8 mouse cellular contexts compared by ENCODE assay signal in genomic region chrX:7574885-7575231, GRCm38 (mm10). TPM values are rescaled to one million over a fixed set of nuclear protein-coding genes. Genes with fewer than 3 reads are reported as not detected.
A peak's percentile ranks its signal among the peaks of the same experiment; 100 is the strongest.
DNase-seq lines count a peak whose midpoint lies in the region; ATAC-seq and TF ChIP-seq lines count a peak whose summit lies in the region.

No protein-coding gene starts in this region.

- TF ChIP-seq POLR2A in small intestine, adult 2 months (IDR thresholded peaks at IDR 0.05; ENCODE audit: low read depth, low read length), result no peak

- no peaks in the 10 kb centered on the region for H3K27me3 ChIP-seq in lung, postnatal 0 days (replicated peaks; ENCODE audit: insufficient read depth, low read length)
- H3K27me3 ChIP-seq in limb, embryonic 13.5 days, result no peaks in the 10 kb centered on the region
- H3K27me3 ChIP-seq in small intestine, adult 2 months (ENCODE audit: control insufficient read depth, insufficient read depth, low read length), result no peaks in the 10 kb centered on the region

- ATAC-seq in cerebellum, adult (ENCODE audit: insufficient number of reproducible peaks, low FRiP score, low TSS enrichment), result 0 out of 2 replicates have a peak, but pooled peaks have one; percentile 2
- no peak for ATAC-seq in lung, postnatal 0 days
- ATAC-seq in limb, embryonic 13.5 days (ENCODE audit: low FRiP score, low read depth), result no peak

- H3K27ac ChIP-seq in lung, postnatal 0 days (ENCODE audit: low read length), result no peak overlapping the region
- H3K27ac ChIP-seq in limb, embryonic 13.5 days, result no peak overlapping the region; the same call in 1 of the 2 replicates
- no peak overlapping the region for H3K27ac ChIP-seq in small intestine, adult 2 months (ENCODE audit: insufficient read depth, low read depth, low read length)

- DNase-seq in cerebellum, adult 11-12 months, result no peak
- DNase-seq in lung, postnatal 0 days (ENCODE audit: low spot score), result no peak
- no peak for DNase-seq in lung, postnatal 4 days
- DNase-seq in left cerebral cortex, adult 11 months (ENCODE audit: low spot score), result no peak
- no peak for DNase-seq in adrenal gland, postnatal 14 days

- H3K4me2 ChIP-seq in lung, postnatal 0 days (replicated peaks; ENCODE audit: low read depth, low read length), result peak overlapping the region; percentile 61
- H3K4me2 ChIP-seq in limb, embryonic 13.5 days (replicated peaks), result peak overlapping the region; percentile 57

- 40% methylated on average over 2 of the region's 6 CpGs for WGBS in lung, postnatal 0 days
- 26% methylated on average over 5 of the region's 6 CpGs for WGBS in limb, embryonic 13.5 days
- 11% methylated on average over 6 of the region's 6 CpGs for WGBS in small intestine, adult 2 months

- no peak for TF ChIP-seq EP300 in lung, postnatal 0 days (IDR thresholded peaks at IDR 0.05)

- TF ChIP-seq CTCF in lung, postnatal 0 days (IDR thresholded peaks at IDR 0.05), result no peak
- no peak for TF ChIP-seq CTCF in small intestine, adult 2 months (IDR thresholded peaks at IDR 0.05; ENCODE audit: extremely low read depth, insufficient read length, insufficient replicate concordance, low read depth, low read length)

- no peak overlapping the region for H3K9ac ChIP-seq in lung, postnatal 0 days (replicated peaks; ENCODE audit: low read depth)
- peak overlapping the region; percentile 25; the same call in 1 of the 2 replicates for H3K9ac ChIP-seq in limb, embryonic 13.5 days

- H3K4me3 ChIP-seq in lung, postnatal 0 days (ENCODE audit: low read depth, low read length), result no peak overlapping the region; the same call in 1 of the 2 replicates
- H3K4me3 ChIP-seq in limb, embryonic 13.5 days, result peak overlapping the region; percentile 55
- H3K4me3 ChIP-seq in small intestine, adult 2 months (ENCODE audit: low read depth, low read length), result peak overlapping the region; percentile 96

- H3K9me3 ChIP-seq in lung, postnatal 0 days (ENCODE audit: low read length), result no peaks in the 10 kb centered on the region
- no peaks in the 10 kb centered on the region for H3K9me3 ChIP-seq in limb, embryonic 13.5 days

- no peaks in the 10 kb centered on the region for H3K36me3 ChIP-seq in lung, postnatal 0 days (ENCODE audit: insufficient read depth, low read length)
- no peaks in the 10 kb centered on the region for H3K36me3 ChIP-seq in limb, embryonic 13.5 days
- no peaks in the 10 kb centered on the region for H3K36me3 ChIP-seq in small intestine, adult 2 months (ENCODE audit: control insufficient read depth, insufficient read depth, low read length)

- no peaks in the 10 kb centered on the region for H3K4me1 ChIP-seq in lung, postnatal 0 days (ENCODE audit: insufficient read depth, low read depth, low read length)
- peaks cover 6% of the 10 kb centered on the region for H3K4me1 ChIP-seq in limb, embryonic 13.5 days
- peaks cover 12% of the 10 kb centered on the region for H3K4me1 ChIP-seq in small intestine, adult 2 months (ENCODE audit: control insufficient read depth, insufficient read depth, insufficient read length, low read length)

RNA-seq across cellular contexts. Expression of gene Ppp1r3f, which starts 0.8 kb away (rescaled TPM):
- 0.91 and 1.2 TPM in 2 replicates for polyA plus RNA-seq in lung, postnatal 0 days (2015; fragmentation: Nextera tagmentation; extraction: Ambion mirVana)
- 1.6 and 2.3 TPM in 2 replicates for polyA plus RNA-seq in limb, embryonic 13.5 days (2015; fragmentation: Nextera tagmentation; extraction: Ambion mirVana)
- polyA plus RNA-seq in small intestine, adult 2 months (2012; rRNA removed), result 0.98 and 1.6 TPM in 2 replicates
- total RNA-seq in adrenal gland, postnatal 14 days (2021), result 3.0 and 4.1 TPM in 2 replicates

RNA-seq across cellular contexts. Expression of gene Foxp3, which starts 1.4 kb away (rescaled TPM):
- 0.20 TPM in 1 of 2 replicates, not detected in the other for polyA plus RNA-seq in lung, postnatal 0 days (2015; fragmentation: Nextera tagmentation; extraction: Ambion mirVana)
- 0.08 and 0.09 TPM in 2 replicates for polyA plus RNA-seq in limb, embryonic 13.5 days (2015; fragmentation: Nextera tagmentation; extraction: Ambion mirVana)
- 0.62 and 1.2 TPM in 2 replicates for polyA plus RNA-seq in small intestine, adult 2 months (2012; rRNA removed)
- 0.48 and 1.1 TPM in 2 replicates for total RNA-seq in adrenal gland, postnatal 14 days (2021)

RNA-seq across cellular contexts. Expression of gene Ccdc22, which starts 30.5 kb away (rescaled TPM):
- 18.2 and 18.8 TPM in 2 replicates for polyA plus RNA-seq in lung, postnatal 0 days (2015; fragmentation: Nextera tagmentation; extraction: Ambion mirVana)
- 27.9 and 29.6 TPM in 2 replicates for polyA plus RNA-seq in limb, embryonic 13.5 days (2015; fragmentation: Nextera tagmentation; extraction: Ambion mirVana)
- polyA plus RNA-seq in small intestine, adult 2 months (2012; rRNA removed), result 5.0 and 11.1 TPM in 2 replicates
- total RNA-seq in adrenal gland, postnatal 14 days (2021), result 17.7 and 20.7 TPM in 2 replicates

RNA-seq across cellular contexts. Expression of gene Cacna1f, which starts 32.0 kb away (rescaled TPM):
- polyA plus RNA-seq in lung, postnatal 0 days (2015; fragmentation: Nextera tagmentation; extraction: Ambion mirVana), result 0.04 and 0.12 TPM in 2 replicates
- polyA plus RNA-seq in limb, embryonic 13.5 days (2015; fragmentation: Nextera tagmentation; extraction: Ambion mirVana), result 0.04 TPM in 1 of 2 replicates, not detected in the other
- polyA plus RNA-seq in small intestine, adult 2 months (2012; rRNA removed), result 0.03 and 0.04 TPM in 2 replicates
- total RNA-seq in adrenal gland, postnatal 14 days (2021), result not detected in 2 replicates
